Mouse (Mus musculus): ENCODE results near the gene Smarcd2. TPM values are rescaled to one million over a fixed set of nuclear protein-coding genes. Genes with fewer than 3 reads are reported as not detected.

The Smarcd2 gene
- polyA plus RNA-seq (2016; fragmentation: Nextera tagmentation; extraction: Ambion mirVana) = 52.4 and 55.2 TPM in 2 replicates

- H3K4me1 ChIP-seq = peaks cover 67% of the 10 kb centered on the region
- peak within 1 kb of the TSS; percentile 95 for H3K4me3 ChIP-seq
- peak; percentile 93 for ATAC-seq
- under 1% methylated on average over 72 of the region's 72 CpGs for whole genome bisulfite sequencing (ENCODE audit: insufficient replicate concordance)
- peak within 1 kb of the TSS; percentile 89 for H3K27ac ChIP-seq
- peak within 1 kb of the TSS; percentile 86 for H3K4me2 ChIP-seq
- H3K9ac ChIP-seq = peak within 1 kb of the TSS; percentile 96
- peaks cover 13% of the 10 kb centered on the region; the same call in 1 of the 2 replicates for H3K36me3 ChIP-seq
- H3K9me3 ChIP-seq (replicated peaks) = no peaks in the 10 kb centered on the region
- H3K27me3 ChIP-seq (replicated peaks) = peaks cover 5% of the 10 kb centered on the region; the same call in 1 of the 2 replicates
These were observed at the start of gene Smarcd2 for GRCm38 (mm10) chr11:106272644-106273310. TSS of gene Smarcd2 (minus strand) at chr11:106272972.

- ATAC-seq = no peak
- WGBS (ENCODE audit: insufficient replicate concordance) = 48% methylated on average over 21 of the region's 21 CpGs
These were observed 45.9 kb upstream of the Smarcd2 start for GRCm38 (mm10) chr11:106318406-106319366.

GRCm38 (mm10) chr11:106317801-106318200, 45.0 kb upstream of the Smarcd2 start:
- H3K36me3 ChIP-seq = no peaks in the 10 kb centered on the region
- no peak for ATAC-seq
- no peaks in the 10 kb centered on the region for H3K9me3 ChIP-seq (replicated peaks)
- H3K4me2 ChIP-seq = no peak overlapping the region
- H3K4me1 ChIP-seq = peaks cover 15% of the 10 kb centered on the region
- no peak overlapping the region for H3K4me3 ChIP-seq
- 65% methylated on average over 7 of the region's 7 CpGs for WGBS (ENCODE audit: insufficient replicate concordance)
- no peak overlapping the region for H3K9ac ChIP-seq
- H3K27me3 ChIP-seq (replicated peaks) = no peaks in the 10 kb centered on the region
- H3K27ac ChIP-seq = no peak overlapping the region

More at GRCm38 (mm10) chr11:106318406-106319366, 45.9 kb upstream of the Smarcd2 start:
- Histone ChIP-seq H3K27me3 (replicated peaks) (no peaks in the 10 kb centered on the region), H3K36me3 (no peaks in the 10 kb centered on the region), H3K4me3 (no peak overlapping the region), H3K4me2 (no peak overlapping the region), H3K27ac (no peak overlapping the region), H3K4me1 (peaks cover 13% of the 10 kb centered on the region), H3K9me3 (replicated peaks) (no peaks in the 10 kb centered on the region), H3K9ac (no peak overlapping the region)

- WGBS (ENCODE audit: insufficient replicate concordance) = 61% methylated on average over 1 of the region's 1 CpGs
- Histone ChIP-seq H3K4me1 (peaks cover 15% of the 10 kb centered on the region), H3K4me2 (no peak overlapping the region), H3K4me3 (no peak overlapping the region), H3K27me3 (replicated peaks) (0 out of 2 replicates have a peak, but pooled peaks cover 4% of the 10 kb centered on the region), H3K9ac (no peak overlapping the region), H3K36me3 (no peaks in the 10 kb centered on the region), H3K27ac (no peak overlapping the region), H3K9me3 (replicated peaks) (no peaks in the 10 kb centered on the region)
- ATAC-seq = no peak
These were observed 43.6 kb upstream of the Smarcd2 start for GRCm38 (mm10) chr11:106316416-106316815.

- Histone ChIP-seq H3K4me2 (peak within 1 kb of the TSS; percentile 36), H3K36me3 (no peaks in the 10 kb centered on the region), H3K27me3 (replicated peaks) (0 out of 2 replicates have a peak, but pooled peaks cover 4% of the 10 kb centered on the region), H3K9ac (no peak within 1 kb of the TSS), H3K9me3 (replicated peaks) (no peaks in the 10 kb centered on the region), H3K4me1 (peaks cover 15% of the 10 kb centered on the region), H3K4me3 (peak within 1 kb of the TSS; percentile 14; the same call in 1 of the 2 replicates), H3K27ac (0 out of 2 replicates have a peak within 1 kb of the TSS, but pooled peaks have one; percentile 11)
- ATAC-seq = no peak
- WGBS (ENCODE audit: insufficient replicate concordance) = 39% methylated on average over 9 of the region's 9 CpGs
These were observed 41.6 kb upstream of the Smarcd2 start, which contains the start of gene Cd79b for GRCm38 (mm10) chr11:106314333-106314812. TSS of gene Cd79b (minus strand) at chr11:106314762.

GRCm38 (mm10) chr11:106313533-106313932, 40.8 kb upstream of the Smarcd2 start:
- WGBS (ENCODE audit: insufficient replicate concordance) = 30% methylated on average over 5 of the region's 5 CpGs
- Histone ChIP-seq H3K36me3 (no peaks in the 10 kb centered on the region), H3K27ac (no peak overlapping the region), H3K4me3 (no peak overlapping the region), H3K27me3 (replicated peaks) (0 out of 2 replicates have a peak, but pooled peaks cover 4% of the 10 kb centered on the region), H3K9ac (no peak overlapping the region), H3K4me2 (peak overlapping the region; percentile 36), H3K4me1 (peaks cover 15% of the 10 kb centered on the region), H3K9me3 (replicated peaks) (no peaks in the 10 kb centered on the region)
- no peak for ATAC-seq

GRCm38 (mm10) chr11:106310123-106310522, 37.4 kb upstream of the Smarcd2 start:
- no peaks in the 10 kb centered on the region for H3K9me3 ChIP-seq (replicated peaks)
- H3K27me3 ChIP-seq (replicated peaks) = 0 out of 2 replicates have a peak, but pooled peaks cover 4% of the 10 kb centered on the region
- H3K36me3 ChIP-seq = no peaks in the 10 kb centered on the region
- no peak for ATAC-seq
- H3K27ac ChIP-seq = no peak overlapping the region
- H3K4me2 ChIP-seq = no peak overlapping the region
- H3K4me1 ChIP-seq = peaks cover 12% of the 10 kb centered on the region
- WGBS (ENCODE audit: insufficient replicate concordance) = 68% methylated on average over 5 of the region's 5 CpGs
- H3K9ac ChIP-seq = no peak overlapping the region
- H3K4me3 ChIP-seq = no peak overlapping the region

- Histone ChIP-seq H3K9me3 (replicated peaks) (no peaks in the 10 kb centered on the region), H3K27ac (no peak overlapping the region), H3K27me3 (replicated peaks) (0 out of 2 replicates have a peak, but pooled peaks cover 4% of the 10 kb centered on the region), H3K4me1 (no peaks in the 10 kb centered on the region), H3K4me3 (no peak overlapping the region), H3K36me3 (no peaks in the 10 kb centered on the region), H3K9ac (no peak overlapping the region), H3K4me2 (no peak overlapping the region)
- WGBS (ENCODE audit: insufficient replicate concordance) = 60% methylated on average over 11 of the region's 11 CpGs
- no peak for ATAC-seq
These were observed 35.4 kb upstream of the Smarcd2 start for GRCm38 (mm10) chr11:106308162-106308561.

- H3K27me3 ChIP-seq (replicated peaks) = 0 out of 2 replicates have a peak, but pooled peaks cover 4% of the 10 kb centered on the region
- ATAC-seq = no peak
- H3K4me1 ChIP-seq = no peaks in the 10 kb centered on the region
- WGBS (ENCODE audit: insufficient replicate concordance) = 63% methylated on average over 5 of the region's 5 CpGs
- H3K4me2 ChIP-seq = no peak overlapping the region
- no peaks in the 10 kb centered on the region for H3K9me3 ChIP-seq (replicated peaks)
- no peak overlapping the region for H3K9ac ChIP-seq
- H3K4me3 ChIP-seq = no peak overlapping the region
- H3K36me3 ChIP-seq = no peaks in the 10 kb centered on the region
- H3K27ac ChIP-seq = no peak overlapping the region
These were observed 34.7 kb upstream of the Smarcd2 start for GRCm38 (mm10) chr11:106307432-106307831.

GRCm38 (mm10) chr11:106306758-106307157, 34.0 kb upstream of the Smarcd2 start:
- no peak overlapping the region for H3K4me2 ChIP-seq
- no peak overlapping the region for H3K4me3 ChIP-seq
- 79% methylated on average over 9 of the region's 9 CpGs for WGBS (ENCODE audit: insufficient replicate concordance)
- no peaks in the 10 kb centered on the region for H3K9me3 ChIP-seq (replicated peaks)
- ATAC-seq = no peak
- H3K27me3 ChIP-seq (replicated peaks) = no peaks in the 10 kb centered on the region
- H3K27ac ChIP-seq = no peak overlapping the region
- no peaks in the 10 kb centered on the region for H3K4me1 ChIP-seq
- H3K36me3 ChIP-seq = no peaks in the 10 kb centered on the region
- H3K9ac ChIP-seq = no peak overlapping the region

- ATAC-seq = no peak
- H3K9me3 ChIP-seq (replicated peaks) = no peaks in the 10 kb centered on the region
- H3K27ac ChIP-seq = no peak overlapping the region
- H3K4me2 ChIP-seq = no peak overlapping the region
- H3K36me3 ChIP-seq = no peaks in the 10 kb centered on the region
- H3K4me1 ChIP-seq = no peaks in the 10 kb centered on the region
- H3K9ac ChIP-seq = no peak overlapping the region
- H3K4me3 ChIP-seq = no peak overlapping the region
- H3K27me3 ChIP-seq (replicated peaks) = no peaks in the 10 kb centered on the region; the same call in 1 of the 2 replicates
- 80% methylated on average over 3 of the region's 3 CpGs for WGBS (ENCODE audit: insufficient replicate concordance)
These were observed 33.3 kb upstream of the Smarcd2 start for GRCm38 (mm10) chr11:106306065-106306385.

Data from liver, embryonic 12.5 days (tissue).